Mouse (Mus musculus) myocyte (in vitro differentiated cells): Measurements from ENCODE around the gene Vmn2r30. TPM values are rescaled to one million over a fixed set of nuclear protein-coding genes. Genes with fewer than 3 reads are reported as not detected.
A peak's percentile ranks its signal among the peaks of the same experiment; 100 is the strongest.
"Not testable (repeated sequence)": the region's sequence is repeated elsewhere in the genome, so short reads cannot be mapped to it uniquely, and the experiment has no call there.

Experiments
- H3K27me3 ChIP-seq: one replicate; pipeline ENCODE4 v1.6.1; 2011; ENCODE audit not compliant: control insufficient read depth, insufficient read depth, insufficient read length
- H3K36me3 ChIP-seq: one replicate; pipeline ENCODE4 v1.6.1; 2011; ENCODE audit not compliant: control insufficient read depth, insufficient read depth
- H3K4me2 ChIP-seq: one replicate; pipeline ENCODE4 v1.6.1; 2011; ENCODE audit warnings: low read depth, control low read depth
- H3K4me3 ChIP-seq: one replicate; pipeline ENCODE4 v1.5.1; 2011; ENCODE audit warnings: mild to moderate bottlenecking, control low read depth, moderate library complexity
- H3K79me2 ChIP-seq: one replicate; pipeline ENCODE4 v1.6.1; 2011; ENCODE audit not compliant: control insufficient read depth, insufficient read depth
- H3ac ChIP-seq: one replicate; pipeline ENCODE4 v1.6.1; 2011; ENCODE audit not compliant: control insufficient read depth, insufficient read length
- CEBPB ChIP-seq: IDR thresholded peaks from 2 replicates; pipeline ENCODE4 v1.6.1; 2011; ENCODE audit warnings: mild to moderate bottlenecking, moderate library complexity; ENCODE audit not compliant: poor library complexity, insufficient read depth, severe bottlenecking
- E2F4 ChIP-seq: IDR thresholded peaks from one replicate; pipeline ENCODE4 v1.6.1; 2011; ENCODE audit warnings: mild to moderate bottlenecking, control low read depth, moderate library complexity; ENCODE audit not compliant: insufficient read depth
- MAX ChIP-seq: IDR thresholded peaks from one replicate; pipeline ENCODE4 v1.6.1; 2011; ENCODE audit warnings: low read depth, mild to moderate bottlenecking, control low read depth
- MYOD1 ChIP-seq, 3 experiments: IDR thresholded peaks; one replicate each; pipeline ENCODE4 v1.6.1; 2011; ENCODE audit warnings: control low read depth in 2 of 3, low read depth in 2 of 3, mild to moderate bottlenecking in 2 of 3, moderate library complexity in 1 of 3; ENCODE audit not compliant: insufficient read length in 2 of 3, control insufficient read depth in 1 of 3
- MYOG ChIP-seq, 3 experiments: IDR thresholded peaks; one replicate each; pipeline ENCODE4 v1.6.1; 2011; ENCODE audit warnings: control low read depth in 2 of 3, low read depth in 2 of 3, mild to moderate bottlenecking in 2 of 3; ENCODE audit not compliant: insufficient read length in 2 of 3, control insufficient read depth in 1 of 3, insufficient read depth in 1 of 3
- POLR2A ChIP-seq: IDR thresholded peaks from one replicate; pipeline ENCODE4 v1.6.1; 2011; ENCODE audit warnings: low read depth, mild to moderate bottlenecking, control low read depth, moderate library complexity; ENCODE audit not compliant: insufficient read length
- POLR2AphosphoS2 ChIP-seq: IDR thresholded peaks from one replicate; pipeline ENCODE4 v1.6.1; 2011; ENCODE audit warnings: low read depth, control low read depth; ENCODE audit not compliant: insufficient read length
- REST ChIP-seq: IDR thresholded peaks from one replicate; pipeline ENCODE4 v1.6.1; 2011; ENCODE audit warnings: mild to moderate bottlenecking, control low read depth, moderate library complexity; ENCODE audit not compliant: insufficient read depth, insufficient read length
- SRF ChIP-seq: IDR thresholded peaks from one replicate; pipeline ENCODE4 v1.6.1; 2011; ENCODE audit warnings: low read depth; ENCODE audit not compliant: control insufficient read depth, insufficient read length
- TCF12 ChIP-seq: IDR thresholded peaks from one replicate; pipeline ENCODE4 v1.6.1; 2011; ENCODE audit warnings: mild to moderate bottlenecking, control low read depth; ENCODE audit not compliant: poor library complexity, insufficient read depth, severe bottlenecking
- TCF3 ChIP-seq: IDR thresholded peaks from one replicate; pipeline ENCODE4 v1.6.1; 2011; ENCODE audit warnings: low read depth, control low read depth; ENCODE audit not compliant: insufficient read length
- USF1 ChIP-seq: IDR thresholded peaks from one replicate; pipeline ENCODE4 v1.6.1; 2011; ENCODE audit warnings: low read depth, mild to moderate bottlenecking, control low read depth, moderate library complexity
- polyA plus RNA-seq: library from polyadenylated mRNA; unstranded; fragments of >200 nt; fragmentation: generic; extraction: Trizol; gene quantifications from one replicate; pipeline ENCODE4 v1.2.1, GENCODE M21; 2012; ENCODE audit warnings: missing spikeins

Vmn2r30 gene
- not detected for polyA plus RNA-seq

- H3K4me3 ChIP-seq, H3K79me2 ChIP-seq, H3K27me3 ChIP-seq, H3K4me2 ChIP-seq, H3K36me3 ChIP-seq, H3ac ChIP-seq: not testable (repeated sequence)
Measured at GRCm38 (mm10) chr7:7337509-7337908, at the start of gene Vmn2r30. Gene Vmn2r30 (minus strand): TSS chr7:7337609.

- H3ac ChIP-seq, H3K27me3 ChIP-seq, H3K4me3 ChIP-seq, H3K36me3 ChIP-seq, H3K79me2 ChIP-seq: not testable (repeated sequence)
- peak within 1 kb of the TSS; percentile 48 for H3K4me2 ChIP-seq
Measured at GRCm38 (mm10) chr7:7374431-7374830, 37.0 kb upstream of the Vmn2r30 start, which contains the start of gene Gm45783. Gene Gm45783 (minus strand): TSS chr7:7374573.

DNA sequence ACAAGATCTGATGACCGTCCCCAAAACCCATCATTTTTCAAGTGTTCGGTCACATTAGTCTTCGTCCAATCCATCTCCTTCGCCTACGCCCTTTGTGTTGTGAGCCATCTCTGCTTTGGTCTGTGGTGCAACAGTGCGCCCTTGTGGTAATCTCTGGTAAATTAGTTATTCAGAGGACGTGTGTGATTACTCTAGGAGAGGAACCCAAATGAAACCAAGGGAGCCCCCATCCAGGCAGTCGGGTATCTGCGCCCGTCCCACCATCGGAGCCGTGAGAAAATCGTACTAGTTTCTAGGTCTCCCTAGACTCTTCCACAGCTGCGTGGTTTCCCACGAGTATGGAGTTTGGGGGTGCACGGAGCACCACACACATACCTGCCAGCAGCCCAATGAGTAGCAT is 41.8 kb downstream of the Vmn2r30 start:
- no peaks in the 10 kb centered on the region for H3K27me3 ChIP-seq
- no peak overlapping the region for H3K4me3 ChIP-seq
- no peaks in the 10 kb centered on the region for H3K79me2 ChIP-seq
- H3ac ChIP-seq: no peak overlapping the region
- peaks cover 22% of the 10 kb centered on the region for H3K36me3 ChIP-seq
- H3K4me2 ChIP-seq: no peak overlapping the region
- no peak for TF ChIP-seq MAX
- no peak for TF ChIP-seq SRF
- no peak for TF ChIP-seq REST
- TF ChIP-seq E2F4: no peak
- TF ChIP-seq USF1: no peak

DNA sequence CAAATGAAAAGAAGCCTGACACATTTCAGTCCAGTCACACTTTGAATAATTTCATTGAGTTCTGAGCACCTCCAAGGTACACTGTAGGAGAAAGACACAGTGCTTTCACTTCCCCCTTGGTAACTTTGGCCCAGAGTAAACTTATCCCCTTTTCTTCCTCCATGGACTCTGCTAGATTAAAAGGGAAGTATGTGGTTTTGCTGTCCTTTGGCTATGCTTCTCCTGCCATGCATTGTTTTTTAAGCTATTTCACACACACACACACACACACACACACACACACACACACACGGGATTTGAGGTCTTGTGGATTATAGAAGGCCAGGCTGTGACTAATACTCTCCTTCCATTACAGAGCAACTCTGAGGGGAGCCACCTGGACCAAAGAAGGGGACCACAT is 56.0 kb downstream of the Vmn2r30 start:
- Histone ChIP-seq H3ac (no peak overlapping the region), H3K79me2 (no peaks in the 10 kb centered on the region), H3K36me3 (peaks cover 31% of the 10 kb centered on the region), H3K4me2 (no peak overlapping the region), H3K4me3 (no peak overlapping the region), H3K27me3 (no peaks in the 10 kb centered on the region)
- TF ChIP-seq REST (no peak), MAX (no peak), TCF3 (no peak), USF1 (no peak), TCF12 (no peak), MYOG (IDR thresholded peaks at IDR 0.05; ENCODE audit: control insufficient read depth in 1 of 3, insufficient read depth in 1 of 3, insufficient read length in 2 of 3, low read depth in 2 of 3) (no peak), POLR2AphosphoS2 (no peak), CEBPB (no peak), SRF (no peak), POLR2A (no peak), E2F4 (no peak), MYOD1 (IDR thresholded peaks at IDR 0.05; ENCODE audit: control insufficient read depth in 1 of 3, insufficient read length in 2 of 3, low read depth in 2 of 3) (no peak)

DNA sequence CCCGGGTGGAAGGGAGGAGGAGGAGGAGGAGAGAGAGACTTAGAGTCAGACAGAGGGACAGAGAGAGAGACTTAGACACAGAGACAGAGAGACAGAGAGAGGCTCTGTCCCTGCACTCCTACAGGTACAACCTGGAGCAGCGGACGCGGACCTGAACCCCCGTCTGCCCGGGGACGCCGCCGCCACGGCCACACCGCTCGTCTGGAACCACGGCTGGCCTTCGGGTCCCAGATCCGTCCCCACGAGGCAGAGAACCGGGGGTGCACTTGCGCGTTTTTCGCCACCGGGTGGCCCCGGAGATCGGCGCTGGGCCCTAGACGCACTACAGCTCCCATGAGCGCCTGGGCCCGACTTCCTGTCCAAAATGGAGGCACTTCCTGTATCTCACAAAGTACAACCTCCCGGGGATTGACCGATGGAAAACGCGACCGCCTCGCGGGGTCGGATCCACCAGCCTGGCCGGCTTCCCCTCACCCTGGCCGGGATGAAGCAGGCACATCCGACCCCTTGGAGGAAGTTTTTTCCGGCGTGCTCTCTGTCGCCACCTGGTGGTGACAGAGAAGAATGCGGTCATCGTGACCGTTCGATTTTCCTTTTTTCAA is 59.3 kb downstream of the Vmn2r30 start, which contains the start of gene Gm45844:
Gene Gm45844 (minus strand): TSS at position 324 of the 602 bp plus-strand sequence.
- H3ac ChIP-seq, H3K36me3 ChIP-seq, H3K79me2 ChIP-seq, H3K27me3 ChIP-seq, H3K4me3 ChIP-seq: not testable (repeated sequence)
- H3K4me2 ChIP-seq: peak within 1 kb of the TSS; percentile 12

DNA sequence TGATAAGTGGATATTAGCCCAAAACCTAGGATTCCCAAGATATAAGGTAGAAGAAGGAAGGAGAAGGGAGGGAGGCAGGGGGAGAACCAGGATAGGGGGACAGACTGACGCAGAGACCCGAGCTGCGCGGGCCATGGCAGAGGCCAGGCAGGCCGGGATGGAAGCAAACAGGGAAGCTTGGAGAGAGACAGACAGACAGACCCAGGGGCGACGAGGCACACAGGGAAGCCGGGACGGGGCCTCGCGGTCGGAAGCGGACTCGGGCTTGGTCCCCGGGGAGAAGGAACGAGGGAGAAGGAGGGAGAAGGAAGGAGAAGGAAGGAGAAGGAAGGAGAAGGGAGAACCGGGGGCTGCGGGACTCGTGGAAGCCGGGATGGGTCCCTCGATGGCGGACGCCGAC is 59.9 kb downstream of the Vmn2r30 start:
- H3K4me3 ChIP-seq, H3K36me3 ChIP-seq, H3ac ChIP-seq, H3K27me3 ChIP-seq, H3K79me2 ChIP-seq: not testable (repeated sequence)
- peak overlapping the region; percentile 12 for H3K4me2 ChIP-seq

Other genes with a start within 250 kb of the Vmn2r30 start
- 8.9 TPM for gene Zfp954, start 216.1 kb downstream of the Vmn2r30 start, polyA plus RNA-seq
- 0.02 TPM for gene Zfp773, start 200.9 kb downstream of the Vmn2r30 start, polyA plus RNA-seq
- gene Zfp418, start 166.3 kb downstream of the Vmn2r30 start, polyA plus RNA-seq: 0.53 TPM
- 1.4 TPM for gene Zfp772, start 127.6 kb downstream of the Vmn2r30 start, polyA plus RNA-seq
- gene Vmn2r29, start 90.3 kb downstream of the Vmn2r30 start, polyA plus RNA-seq: 0.06 TPM
- gene Gm45844, start 59.3 kb downstream of the Vmn2r30 start, polyA plus RNA-seq: 0.59 TPM
- 15.8 TPM for gene Clcn4, start 36.8 kb downstream of the Vmn2r30 start, polyA plus RNA-seq
- gene Gm45783, start 37.0 kb upstream of the Vmn2r30 start, polyA plus RNA-seq: not detected
- not detected for gene Vmn2r31, start 62.1 kb upstream of the Vmn2r30 start, polyA plus RNA-seq
- not detected for gene Vmn2r32, start 142.4 kb upstream of the Vmn2r30 start, polyA plus RNA-seq
- not detected for gene Vmn2r33, start 229.2 kb upstream of the Vmn2r30 start, polyA plus RNA-seq